Mouse (Mus musculus) left cerebral cortex, adult 8-10 months (tissue): ENCODE data around the gene Dst. TPM values are rescaled to one million over a fixed set of nuclear protein-coding genes. Genes with fewer than 3 reads are reported as not detected.
"Not testable (repeated sequence)": the region's sequence is repeated elsewhere in the genome, so short reads cannot be mapped to it uniquely, and the experiment has no call there.

Experiments
- DNase-seq, 2 experiments: peaks; one replicate each; pipeline ENCODE4 v3.0.0; 2022; ENCODE audit warnings: low spot score in 2 of 2
- total RNA-seq, 4 experiments: library from RNA; stranded (reverse); gene quantifications; 2 replicates each; pipeline ENCODE4 v1.2.4; 2022

Gene Dst
- total RNA-seq, 4 experiments from 2014 or later: 223 to 258 (median 235) TPM

DNA sequence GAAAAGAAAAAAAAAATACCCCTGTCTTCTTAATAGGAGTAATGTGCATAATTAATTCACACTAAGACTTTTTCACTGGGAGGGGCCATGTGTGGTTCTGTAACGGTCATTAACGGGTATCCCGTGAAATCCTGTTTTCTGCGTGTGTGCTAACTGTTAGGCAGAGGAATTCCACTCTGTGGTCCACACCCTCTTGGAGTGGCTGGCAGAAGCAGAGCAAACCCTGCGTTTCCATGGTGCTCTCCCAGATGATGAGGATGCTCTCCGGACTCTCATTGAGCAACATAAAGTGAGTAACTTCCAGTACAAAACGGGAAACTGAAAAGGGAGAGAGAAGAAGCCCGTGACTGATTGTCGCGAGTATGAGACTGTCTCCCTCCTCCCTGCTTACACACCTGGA, 379.7 kb downstream of the Dst start:
- no peak for DNase-seq

DNA sequence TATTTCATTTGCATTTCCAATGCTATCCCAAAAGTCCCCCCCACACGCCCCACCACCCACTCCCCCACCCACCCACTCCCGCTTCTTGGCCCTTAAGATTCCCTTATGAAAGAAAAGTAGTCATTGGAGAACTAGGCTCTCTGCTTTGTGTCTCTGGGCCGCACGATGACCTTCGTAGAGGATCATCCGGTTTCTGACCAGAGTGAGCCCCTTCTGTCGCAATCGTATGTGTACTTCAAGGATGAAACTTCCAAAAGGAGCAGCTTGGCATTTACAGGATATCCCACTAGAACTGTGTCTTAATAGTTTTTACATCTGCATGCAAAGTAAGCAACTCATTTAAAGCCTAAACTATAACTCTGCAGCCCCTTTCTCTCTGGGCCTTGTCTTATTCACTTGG, 380.2 kb downstream of the Dst start:
- DNase-seq: no peak

DNA sequence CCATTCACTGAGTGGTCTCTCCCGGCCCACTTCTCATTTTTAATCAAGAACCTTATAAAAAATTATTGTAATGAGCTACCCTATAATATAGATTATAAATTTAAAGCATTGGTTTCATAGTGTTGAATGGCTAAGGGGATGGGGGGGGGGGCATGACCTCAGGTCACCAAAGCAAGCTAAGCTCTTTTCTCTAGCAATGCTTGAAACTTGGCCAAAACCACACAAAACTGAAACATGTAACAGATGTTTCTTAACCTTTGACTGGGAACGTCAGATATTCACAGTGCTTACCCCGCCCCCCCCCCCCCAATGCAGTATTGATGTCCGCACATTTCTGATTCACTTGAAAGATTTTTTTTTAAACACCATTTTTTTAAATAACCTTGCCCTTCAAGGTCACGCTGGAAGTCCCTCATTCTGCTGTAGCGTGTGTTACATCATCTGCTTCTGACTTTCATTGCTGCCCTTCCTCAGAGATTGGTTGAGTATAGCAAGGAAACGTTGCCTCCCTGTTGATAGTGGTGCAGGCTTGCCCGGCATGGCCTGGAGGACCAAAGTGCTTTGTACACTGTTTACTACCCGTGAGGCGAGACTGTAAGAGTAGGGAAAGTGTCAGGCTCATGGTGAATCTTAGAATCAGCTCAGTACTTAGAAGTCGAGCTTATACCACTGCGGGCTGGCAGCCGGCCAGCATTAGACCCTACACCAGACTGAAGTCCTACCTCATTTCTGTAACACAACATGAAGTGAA, 380.9 kb downstream of the Dst start:
- no peak for DNase-seq

DNA sequence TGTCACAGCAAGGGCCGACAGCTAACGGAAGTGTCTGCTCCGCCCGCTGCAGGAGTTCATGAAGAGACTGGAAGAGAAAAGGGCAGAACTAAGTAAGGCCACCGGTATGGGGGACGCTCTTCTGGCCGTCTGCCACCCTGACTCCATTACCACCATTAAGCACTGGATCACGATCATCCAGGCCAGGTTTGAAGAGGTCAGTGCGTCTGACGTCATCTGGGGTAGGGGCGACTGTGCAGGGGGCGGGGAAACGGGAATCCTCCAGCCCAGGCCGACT, 381.4 kb downstream of the Dst start:
- no peak for DNase-seq

DNA sequence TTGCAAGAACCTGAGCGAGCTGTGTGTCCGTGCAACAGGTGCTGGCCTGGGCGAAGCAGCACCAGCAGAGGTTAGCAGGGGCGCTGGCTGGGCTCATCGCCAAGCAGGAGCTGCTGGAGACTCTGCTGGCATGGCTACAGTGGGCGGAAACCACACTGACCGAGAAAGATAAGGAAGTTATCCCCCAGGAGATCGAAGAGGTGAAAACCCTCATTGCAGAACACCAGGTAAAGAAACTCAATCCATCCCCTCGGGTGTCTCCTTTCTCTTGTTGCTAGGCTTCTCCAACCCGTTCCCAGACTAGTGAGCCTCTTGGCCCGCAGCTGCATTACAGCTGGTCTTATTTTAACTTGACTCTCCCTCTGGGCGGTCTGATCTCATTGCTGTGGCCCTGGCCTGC, 382.3 kb downstream of the Dst start:
- no peak for DNase-seq

DNA sequence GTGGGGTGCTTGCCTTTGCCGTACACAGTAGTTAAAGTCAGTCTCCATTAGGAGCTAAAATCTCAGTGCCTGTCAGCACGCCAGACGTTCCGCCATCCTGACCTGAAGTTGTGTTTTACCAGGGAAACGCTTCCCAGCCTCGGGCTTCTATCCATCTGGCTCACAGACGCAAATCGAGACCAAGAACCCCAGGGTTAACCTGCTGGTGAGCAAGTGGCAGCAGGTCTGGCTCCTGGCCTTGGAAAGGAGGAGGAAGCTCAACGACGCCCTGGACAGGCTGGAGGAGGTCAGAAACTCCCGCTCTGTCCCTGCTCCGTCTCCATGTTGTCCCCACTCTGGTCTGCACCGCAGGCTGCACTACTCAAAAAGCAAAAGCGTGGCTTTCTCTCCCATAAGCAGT, 385.2 kb downstream of the Dst start:
- DNase-seq: no peak

DNA sequence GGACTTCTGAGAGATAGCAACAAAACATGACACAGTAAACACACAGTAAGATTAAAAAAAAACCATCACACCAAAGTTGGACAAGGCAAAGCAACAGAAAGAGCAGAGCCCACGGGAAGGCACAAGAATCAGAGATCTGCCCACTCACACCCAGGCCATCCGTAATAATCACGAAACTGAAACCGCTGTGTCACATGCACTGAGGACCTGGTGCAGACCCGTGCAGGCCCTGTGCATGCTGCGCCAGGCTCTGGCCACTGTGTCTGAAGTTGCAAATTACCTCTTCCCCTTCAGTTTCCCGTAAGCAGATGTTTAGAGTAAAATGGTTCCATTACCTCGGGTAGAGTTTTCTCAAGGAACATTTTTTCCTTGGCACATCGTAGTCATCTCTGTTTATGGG, 389.6 kb downstream of the Dst start:
- DNase-seq: no peak

DNA sequence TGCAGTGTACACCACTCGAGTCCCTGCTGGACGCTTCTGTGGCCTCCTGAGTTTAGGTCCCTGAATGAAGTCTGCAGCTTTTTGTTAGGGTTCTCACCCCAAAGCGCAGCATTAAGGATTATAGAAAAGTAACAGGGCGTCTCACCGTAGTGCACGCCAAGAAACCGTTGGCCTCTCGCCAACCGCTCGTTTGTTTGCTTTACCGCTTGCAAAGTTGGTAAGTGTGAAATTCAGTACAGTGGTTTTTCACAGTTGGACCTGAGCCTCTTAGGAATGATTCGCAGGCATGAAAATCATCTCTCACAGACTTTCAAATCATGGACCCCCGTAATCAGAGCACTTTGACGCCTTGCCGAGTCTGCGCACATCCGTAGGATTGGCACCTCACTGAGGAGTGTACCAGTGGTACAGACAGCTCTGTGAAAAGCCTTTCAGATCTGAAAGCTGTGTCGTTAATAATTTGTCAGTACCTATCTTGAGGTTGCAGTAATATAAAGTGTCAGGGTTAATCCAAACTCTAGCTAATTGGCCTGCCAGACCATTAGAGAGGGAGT, 390.7 kb downstream of the Dst start:
- DNase-seq: peak; percentile 26 to 34

DNA sequence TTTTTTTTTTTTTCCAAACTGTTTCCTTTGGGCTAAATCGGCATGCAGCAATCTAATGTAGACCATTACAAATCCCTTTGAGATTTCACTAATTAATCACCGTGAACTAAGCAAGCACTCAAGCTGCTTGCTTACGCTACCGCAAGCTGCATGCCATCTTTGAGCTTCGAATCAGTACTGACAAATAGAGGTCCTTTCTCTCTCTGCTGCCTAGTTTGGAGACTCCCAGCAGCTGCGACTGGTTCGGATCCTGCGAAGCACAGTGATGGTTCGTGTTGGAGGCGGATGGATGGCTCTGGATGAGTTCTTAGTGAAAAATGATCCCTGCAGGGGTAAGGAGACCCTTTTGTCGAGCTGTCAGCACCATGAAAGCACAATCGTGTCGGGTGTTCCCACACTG, 391.5 kb downstream of the Dst start:
- no peak for DNase-seq

DNA sequence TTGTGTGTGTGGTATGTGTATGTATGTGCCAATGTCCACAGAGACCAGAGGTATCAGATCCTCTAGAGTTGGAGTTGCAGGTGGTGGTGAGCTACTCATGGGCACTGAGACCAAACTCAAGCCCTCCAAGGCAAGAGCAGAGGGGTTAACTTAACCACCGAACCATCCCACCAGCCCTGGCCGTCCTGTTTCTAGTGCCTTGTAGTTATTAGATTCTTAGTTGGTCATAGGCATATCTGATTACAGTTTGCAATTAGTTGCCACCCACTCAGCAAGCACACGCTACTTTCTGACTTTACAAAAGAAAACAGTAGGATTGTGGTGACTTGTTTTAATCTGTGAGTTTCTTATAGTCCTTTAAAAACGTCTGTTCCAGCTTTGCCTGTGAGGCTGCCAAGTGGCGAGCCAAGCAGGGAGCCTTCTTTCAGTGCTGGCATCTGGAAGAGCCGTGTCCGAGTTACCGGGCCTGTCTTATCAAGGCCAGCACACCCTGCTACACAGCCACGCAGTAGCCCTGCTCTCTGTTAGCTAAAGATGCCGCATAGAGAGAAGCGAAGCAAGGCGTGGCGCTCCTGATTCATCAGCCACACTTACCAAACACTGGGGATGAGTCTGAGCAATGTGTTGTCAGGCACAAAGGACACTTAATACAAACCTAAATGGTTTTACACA, 392.4 kb downstream of the Dst start:
- no peak for DNase-seq

DNA sequence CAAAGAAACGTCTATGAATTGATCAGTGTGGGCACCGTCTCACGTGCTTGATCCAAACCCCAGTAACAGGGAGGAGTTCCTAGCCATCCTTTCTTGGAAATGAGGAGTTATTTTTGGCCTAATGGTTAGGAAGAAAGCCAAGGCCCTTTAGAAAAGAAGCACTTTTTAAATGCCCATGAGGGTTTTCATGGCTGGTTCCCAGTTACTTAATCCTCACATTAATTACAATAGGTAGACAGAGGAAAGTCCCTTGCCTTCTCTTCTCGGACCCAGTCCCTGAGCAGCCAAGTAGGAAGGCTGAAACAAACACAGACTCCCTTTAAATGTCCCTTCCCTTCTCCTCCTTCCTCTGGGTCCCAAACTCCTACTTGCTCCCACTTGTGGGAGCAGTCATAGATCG, 396.2 kb downstream of the Dst start:
- DNase-seq: no peak

DNA sequence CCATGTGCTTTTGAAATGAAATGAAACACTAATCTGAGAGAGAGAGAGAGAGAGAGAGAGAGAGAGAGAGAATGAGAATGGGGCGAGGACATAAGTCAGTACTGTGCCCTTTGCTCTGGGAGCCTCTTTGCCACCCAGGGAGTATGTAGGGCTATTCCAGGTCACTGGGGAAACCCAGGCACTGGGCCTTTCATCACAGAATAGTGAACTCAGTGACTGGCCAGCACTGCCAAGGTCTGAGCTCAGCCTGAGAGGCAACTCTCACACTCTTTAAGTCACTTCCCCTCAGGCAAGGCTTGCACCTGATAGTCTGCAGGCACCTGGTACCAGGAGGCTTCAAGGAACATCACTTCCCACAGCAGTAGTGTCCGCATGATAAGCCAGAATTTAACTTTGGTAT, 398.7 kb downstream of the Dst start:
- DNase-seq: no peak

DNA sequence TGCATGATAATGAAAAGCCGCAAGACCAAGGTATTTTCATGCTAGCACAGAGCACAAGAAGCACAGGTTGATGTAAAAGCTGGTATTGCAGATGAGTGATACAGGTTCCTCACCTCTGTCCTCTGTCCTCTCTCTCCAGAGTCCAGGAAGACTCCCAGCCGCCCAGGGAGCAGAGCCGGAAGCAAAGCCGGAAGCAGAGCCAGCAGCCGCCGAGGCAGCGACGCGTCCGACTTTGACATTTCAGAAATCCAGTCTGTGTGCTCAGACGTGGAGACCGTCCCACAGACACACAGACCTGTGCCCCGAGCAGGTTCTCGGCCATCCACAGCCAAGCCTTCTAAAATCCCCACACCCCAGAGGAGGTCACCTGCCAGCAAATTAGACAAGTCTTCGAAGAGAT, 399.2 kb downstream of the Dst start:
- DNase-seq: no peak

DNA sequence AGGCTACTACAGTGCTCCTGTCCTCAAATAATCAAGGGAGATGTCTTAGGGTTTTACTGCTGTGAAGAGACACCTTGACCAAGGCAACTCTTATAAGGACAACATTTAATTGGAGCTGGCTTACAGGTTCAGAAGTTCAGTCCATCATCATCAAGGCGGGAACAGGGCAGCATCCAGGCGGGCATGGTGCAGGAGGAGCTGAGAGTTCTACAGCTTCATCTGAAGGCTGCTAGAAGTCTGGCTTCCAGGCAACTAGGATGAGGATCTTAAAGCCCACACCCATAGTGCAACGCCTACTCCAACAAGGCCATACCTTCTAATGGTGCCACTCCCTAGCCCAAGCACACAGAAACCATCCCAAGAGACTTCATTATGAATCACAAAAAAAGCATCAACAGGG, 400.8 kb downstream of the Dst start:
- DNase-seq: not testable (repeated sequence)

DNA sequence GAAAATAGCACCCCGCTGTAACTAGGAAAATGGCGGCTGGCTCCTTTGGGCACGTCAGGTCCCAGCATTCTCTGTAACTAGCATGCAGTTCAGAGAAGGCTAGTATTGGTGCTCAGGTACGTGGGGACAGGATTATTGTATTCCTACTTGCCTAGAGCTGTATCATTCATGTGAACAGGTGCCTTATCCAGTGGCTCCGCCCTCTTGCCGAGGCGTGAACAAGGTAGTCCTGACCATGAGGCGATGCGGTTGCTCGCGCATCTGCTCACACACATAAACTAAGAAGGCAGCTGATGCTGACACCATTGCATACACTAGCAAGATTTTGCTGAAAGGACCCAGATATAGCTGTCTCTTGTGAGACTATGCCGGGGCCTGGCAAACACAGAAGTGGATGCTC, 401.4 kb downstream of the Dst start:
- no peak for DNase-seq

DNA sequence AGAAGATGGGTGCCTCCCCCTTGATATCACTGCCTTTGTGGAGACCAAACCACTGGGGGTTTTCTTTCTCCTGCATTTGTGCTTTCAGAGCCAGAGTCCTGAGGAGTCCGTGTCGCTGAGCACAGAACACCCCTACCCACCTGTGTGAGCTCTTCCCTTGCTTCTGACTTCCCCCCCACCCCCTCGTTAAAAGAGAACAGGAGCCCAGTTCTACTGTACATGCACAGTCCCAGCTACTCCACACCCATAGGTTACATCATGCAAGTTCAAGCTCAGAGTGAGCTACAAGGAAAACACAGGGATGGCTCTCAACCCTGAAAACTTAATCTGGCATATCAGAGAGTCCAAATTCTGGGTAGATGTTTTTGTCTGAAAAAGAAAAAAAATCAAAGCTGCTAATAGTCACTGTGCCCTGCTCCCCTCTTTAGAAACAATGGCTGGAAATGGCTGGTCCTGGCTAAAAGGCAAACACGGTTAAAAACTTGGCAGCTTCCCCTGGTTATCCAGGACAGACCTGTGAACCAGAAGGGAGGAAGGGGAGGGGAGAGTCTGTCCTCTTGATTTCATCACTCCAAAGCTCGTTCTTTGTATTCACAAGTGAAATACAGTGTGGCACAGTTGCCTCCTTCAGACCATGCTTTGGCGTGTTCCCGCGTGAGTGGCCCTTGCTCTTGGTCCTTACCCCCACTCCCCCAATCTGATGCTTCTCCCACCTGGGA, 402.7 kb downstream of the Dst start:
- no peak for DNase-seq

DNA sequence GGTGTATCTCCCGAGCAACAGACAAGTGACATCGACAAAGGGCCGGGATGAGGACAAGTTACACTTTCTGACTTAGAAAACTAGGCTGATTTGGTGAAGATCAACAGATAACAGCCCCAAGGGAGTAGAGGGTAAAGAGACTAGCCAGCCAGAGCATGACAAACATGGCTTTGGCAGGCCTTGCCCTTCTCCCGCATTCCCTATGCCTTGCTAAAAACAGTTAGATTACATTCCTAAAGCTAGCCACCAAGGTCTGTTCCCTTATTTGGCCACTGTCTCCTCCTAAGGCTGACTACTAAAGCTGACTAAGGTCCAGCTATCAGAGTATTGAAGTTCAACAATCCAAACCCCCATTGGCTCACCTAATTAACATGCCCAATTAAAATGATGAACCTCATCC, 404.8 kb downstream of the Dst start:
- no peak for DNase-seq

DNA sequence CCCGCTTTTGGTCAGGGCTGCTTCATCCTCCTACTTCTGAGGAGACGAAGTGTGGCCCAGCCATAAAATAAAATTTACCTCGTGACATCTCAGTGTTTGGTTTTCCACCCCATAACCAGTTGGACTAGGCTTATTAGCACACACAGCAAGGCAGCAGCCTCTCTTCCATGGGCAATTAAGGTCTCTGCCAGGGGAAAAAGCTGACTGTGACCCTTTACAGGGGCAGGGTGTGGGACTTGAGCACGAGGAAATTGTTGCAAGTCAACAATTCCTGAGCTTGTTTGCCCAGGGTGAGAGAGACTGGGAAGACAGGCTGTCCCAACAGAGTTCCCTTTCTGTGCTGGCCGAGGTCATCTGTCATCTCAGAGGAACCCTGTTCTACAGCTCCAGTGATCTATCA, 407.4 kb downstream of the Dst start:
- DNase-seq: no peak

DNA sequence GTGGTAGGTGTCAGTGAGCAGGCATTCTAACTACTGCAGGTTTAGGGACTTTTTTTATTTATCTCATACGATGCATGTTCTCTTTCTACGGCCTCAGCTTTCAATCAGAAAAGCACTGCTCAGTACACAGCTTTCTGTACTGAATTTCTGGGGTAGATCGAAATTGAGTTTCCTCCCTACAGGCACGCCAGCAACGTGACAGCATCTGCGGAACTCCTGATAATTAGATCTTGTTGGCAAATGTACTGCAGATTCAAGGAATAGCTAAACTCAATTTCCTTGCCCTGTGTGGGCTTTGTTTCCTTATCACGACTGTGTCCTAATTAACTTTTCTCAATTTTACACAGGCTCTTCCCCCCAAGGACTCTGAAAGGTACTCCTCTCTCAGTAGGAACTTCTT, 416.2 kb downstream of the Dst start:
- DNase-seq: no peak

DNA sequence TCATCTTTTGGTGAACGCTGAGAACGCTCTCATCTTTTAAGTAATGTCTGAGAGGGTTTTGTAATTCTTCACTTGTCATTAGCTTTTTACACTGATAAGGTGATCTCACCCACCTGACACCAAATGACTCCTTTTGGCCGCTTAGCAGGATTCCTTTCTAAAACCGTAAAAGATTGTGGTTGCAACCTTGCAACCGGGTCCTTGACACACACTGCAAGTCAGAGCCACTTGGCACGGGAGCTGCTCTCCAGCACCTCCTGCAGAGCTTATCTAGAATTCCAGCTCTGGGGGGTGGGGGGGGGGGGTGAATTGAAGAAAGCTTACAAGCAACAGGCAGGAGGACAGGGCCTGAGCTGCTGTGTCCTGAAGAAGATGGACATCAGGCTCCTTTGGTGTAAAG, 420.6 kb downstream of the Dst start:
- no peak for DNase-seq

DNA sequence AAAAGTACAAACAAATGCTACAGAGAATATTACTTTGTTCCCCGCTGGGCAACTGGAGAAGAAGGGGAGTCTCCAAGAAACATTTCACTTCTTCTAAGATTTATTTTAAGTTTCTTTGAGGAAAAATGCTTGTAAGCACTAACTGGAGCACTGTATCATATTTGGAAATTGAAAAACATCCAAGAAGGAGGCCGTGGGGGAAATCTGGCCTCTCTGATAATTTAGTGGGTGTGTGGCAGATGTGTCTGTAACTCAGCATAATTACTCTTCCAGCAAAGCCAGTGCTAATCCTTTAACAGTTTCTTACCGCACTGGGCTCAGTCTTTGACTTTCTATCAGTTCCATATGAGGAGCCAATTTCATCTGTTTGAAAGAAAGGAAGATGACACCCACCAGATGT, 423.7 kb downstream of the Dst start:
- DNase-seq: peak in 1 of 2 experiments; percentile 28
